Mouse (Mus musculus) brain, embryonic 14.5 days (tissue): Measurements from ENCODE around the gene Cenpo.

ENCODE experiments used
- CTCF ChIP-seq: fragments of 200-500 bp; IDR thresholded peaks from 2 replicates; pipeline ENCODE4 v1.5.1; 2012; ENCODE audit warnings: inconsistent platforms, mild to moderate bottlenecking, moderate library complexity, borderline replicate concordance; ENCODE audit not compliant: insufficient read depth, insufficient read length; ENCODE audit errors: extremely low read depth
- POLR2A ChIP-seq: fragments of 200-500 bp; IDR thresholded peaks from 2 replicates; pipeline ENCODE4 v1.6.1; 2012; ENCODE audit warnings: mild to moderate bottlenecking, inconsistent platforms, borderline replicate concordance; ENCODE audit not compliant: poor library complexity, insufficient read depth, insufficient read length, severe bottlenecking; ENCODE audit errors: extremely low read depth

DNA sequence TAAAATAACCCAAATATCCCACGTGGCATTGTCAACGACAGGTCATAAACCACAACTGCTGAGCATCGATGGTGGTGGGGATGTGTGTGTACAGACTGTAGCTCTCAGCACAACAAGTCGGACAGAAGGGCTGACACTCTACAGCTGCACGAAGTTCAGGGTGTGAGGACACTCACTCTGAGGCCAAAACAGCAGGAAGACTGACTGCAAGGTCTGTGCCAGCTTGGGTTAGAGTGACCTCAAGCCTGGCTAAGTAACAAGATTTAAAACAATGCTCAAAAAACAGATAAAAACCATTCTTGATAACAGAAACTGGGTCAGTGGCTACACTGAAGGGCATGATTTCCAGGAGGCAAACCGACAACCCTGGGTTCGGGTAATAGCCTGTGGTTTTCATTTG, 3.9 kb downstream of the Cenpo start:
- TF ChIP-seq CTCF (no peak), POLR2A (no peak)
